Mouse (Mus musculus): Measurements from ENCODE around the gene Rap1b.

GRCm38 (mm10) chr10:117878628-117879027 lies 32.8 kb upstream of the Rap1b start:
- TF ChIP-seq CTCF (conservative IDR thresholded peaks at IDR 0.05; ENCODE audit: insufficient read depth, insufficient read length, low read depth, low read length): no peak
- TF ChIP-seq POLR2A (IDR thresholded peaks at IDR 0.05; ENCODE audit: low read depth, low read length): no peak

Measured in kidney, adult 2 months (tissue).